Mouse (Mus musculus): ENCODE results near the gene Itgax. TPM values are rescaled to one million over a fixed set of nuclear protein-coding genes. Genes with fewer than 3 reads are reported as not detected.

The Itgax gene
- total RNA-seq, 2 experiments from 2014 or later = 0.12 to 0.33 TPM

- no peak for DNase-seq
These were observed 34.7 kb downstream of the Itgax start for GRCm38 (mm10) chr7:128164001-128164400.

GRCm38 (mm10) chr7:128166391-128166790 lies 37.0 kb downstream of the Itgax start:
- no peak for DNase-seq

GRCm38 (mm10) chr7:128169996-128170395 lies 40.6 kb downstream of the Itgax start:
- no peak for DNase-seq

GRCm38 (mm10) chr7:128178385-128178784 lies 49.0 kb downstream of the Itgax start:
- DNase-seq = no peak

- DNase-seq = no peak
These were observed 50.8 kb downstream of the Itgax start for GRCm38 (mm10) chr7:128180126-128180525.

GRCm38 (mm10) chr7:128180546-128180945 lies 51.2 kb downstream of the Itgax start:
- DNase-seq = no peak

- no peak for DNase-seq
These were observed 52.3 kb downstream of the Itgax start for GRCm38 (mm10) chr7:128181691-128182090.

Other genes with a start within 250 kb of the Itgax start
- gene Prss53, start 238.6 kb upstream of the Itgax start, total RNA-seq (2021) = 1 to 10 TPM; 3.7 to 4.0 TPM
- not detected for gene Gm21974, start 234.1 kb upstream of the Itgax start, total RNA-seq (2021)
- 10 to 100 TPM; 24.0 to 25.0 TPM for gene Vkorc1, start 233.9 kb upstream of the Itgax start, total RNA-seq (2021)
- 10 to 100 TPM; 35.7 to 41.6 TPM for gene Bckdk, start 225.5 kb upstream of the Itgax start, total RNA-seq (2021)
- gene Kat8, start 217.0 kb upstream of the Itgax start, total RNA-seq (2021) = 10 to 100 TPM; 33.8 to 36.2 TPM
- under 1 TPM; 0.68 to 0.80 TPM for gene Prss8, start 199.4 kb upstream of the Itgax start, total RNA-seq (2021)
- 10 to 100 TPM; 11.0 to 11.6 TPM for gene Prss36, start 182.8 kb upstream of the Itgax start, total RNA-seq (2021)
- gene Fus, start 162.1 kb upstream of the Itgax start, total RNA-seq (2021) = 100 to 1,000 TPM; 301 to 325 TPM
- 1 to 10 TPM; 1.9 to 2.4 TPM for gene Pycard, start 135.7 kb upstream of the Itgax start, total RNA-seq (2021)
- gene Trim72, start 125.6 kb upstream of the Itgax start, total RNA-seq (2021) = under 1 TPM; 0.42 to 0.56 TPM
- 10 to 100 TPM in 1 of 2 experiments, 1 to 10 TPM in 1; 9.1 to 12.0 TPM for gene Itgam, start 66.9 kb upstream of the Itgax start, total RNA-seq (2021)
- gene Gm49368, start 66.9 kb upstream of the Itgax start, total RNA-seq (2021) = not detected
- under 1 TPM; 0.20 to 0.25 TPM for gene Itgad, start 24.8 kb downstream of the Itgax start, total RNA-seq (2021)
- gene Cox6a2, start 76.8 kb downstream of the Itgax start, total RNA-seq (2021) = 1 to 10 TPM; 3.4 to 3.6 TPM
- 10 to 100 TPM; 11.2 to 12.2 TPM for gene Armc5, start 107.8 kb downstream of the Itgax start, total RNA-seq (2021)
- 1 to 10 TPM; 3.3 to 3.6 TPM for gene 9130023H24Rik, start 108.5 kb downstream of the Itgax start, total RNA-seq (2021)
- 10 to 100 TPM; 10.9 to 13.7 TPM for gene Tgfb1i1, start 117.3 kb downstream of the Itgax start, total RNA-seq (2021)
- not detected for gene Slc5a2, start 136.1 kb downstream of the Itgax start, total RNA-seq (2021)
- gene BC017158, start 168.6 kb downstream of the Itgax start, total RNA-seq (2021) = 10 to 100 TPM; 23.0 to 24.0 TPM